Mouse (Mus musculus): ENCODE data around the gene Pip4k2c. TPM values are rescaled to one million over a fixed set of nuclear protein-coding genes. Genes with fewer than 3 reads are reported as not detected.
A peak's percentile ranks its signal among the peaks of the same experiment; 100 is the strongest.

The Pip4k2c gene
- total RNA-seq, 4 experiments from 2014 or later = 53.2 to 59.6 (median 57.1) TPM

- no peak for DNase-seq
Measured at GRCm38 (mm10) chr10:127188079-127188453, 23.3 kb downstream of the Pip4k2c start.

- DNase-seq = no peak
Measured at GRCm38 (mm10) chr10:127187371-127188078, 23.9 kb downstream of the Pip4k2c start.

GRCm38 (mm10) chr10:127186451-127186850, 24.9 kb downstream of the Pip4k2c start:
- no peak for DNase-seq

GRCm38 (mm10) chr10:127185506-127185905, 25.9 kb downstream of the Pip4k2c start:
- no peak for DNase-seq

GRCm38 (mm10) chr10:127185101-127185500, 26.3 kb downstream of the Pip4k2c start:
- DNase-seq = no peak

GRCm38 (mm10) chr10:127183759-127184158, 27.6 kb downstream of the Pip4k2c start:
- DNase-seq = no peak

GRCm38 (mm10) chr10:127182624-127183023, 28.8 kb downstream of the Pip4k2c start:
- no peak for DNase-seq

GRCm38 (mm10) chr10:127181566-127181965, 29.8 kb downstream of the Pip4k2c start:
- DNase-seq = no peak

GRCm38 (mm10) chr10:127180695-127181047, 30.7 kb downstream of the Pip4k2c start:
- no peak for DNase-seq

- DNase-seq = no peak
Measured at GRCm38 (mm10) chr10:127179871-127180694, 31.3 kb downstream of the Pip4k2c start, which contains the start of gene Slc26a10. TSS of gene Slc26a10 (minus strand) at chr10:127180645.

GRCm38 (mm10) chr10:127178286-127179027, 32.9 kb downstream of the Pip4k2c start:
- no peak for DNase-seq

- DNase-seq = no peak
Measured at GRCm38 (mm10) chr10:127177719-127178118, 33.7 kb downstream of the Pip4k2c start.

GRCm38 (mm10) chr10:127177235-127177634, 34.1 kb downstream of the Pip4k2c start:
- no peak for DNase-seq

GRCm38 (mm10) chr10:127176756-127177155, 34.6 kb downstream of the Pip4k2c start:
- DNase-seq = no peak

GRCm38 (mm10) chr10:127176228-127176627, 35.2 kb downstream of the Pip4k2c start:
- DNase-seq = no peak

- DNase-seq = no peak
Measured at GRCm38 (mm10) chr10:127174170-127174569, 37.2 kb downstream of the Pip4k2c start.

- DNase-seq = no peak
Measured at GRCm38 (mm10) chr10:127173148-127174065, 38.0 kb downstream of the Pip4k2c start.

GRCm38 (mm10) chr10:127171631-127172200, 39.7 kb downstream of the Pip4k2c start:
- DNase-seq = no peak

GRCm38 (mm10) chr10:127170837-127171272, 40.5 kb downstream of the Pip4k2c start:
- DNase-seq = peak; percentile 47

- DNase-seq = no peak
Measured at GRCm38 (mm10) chr10:127170002-127170401, 41.4 kb downstream of the Pip4k2c start.

- no peak for DNase-seq
Measured at GRCm38 (mm10) chr10:127167614-127168192, 43.7 kb downstream of the Pip4k2c start.
